Mouse (Mus musculus): ENCODE measurements around the gene Angptl8.

DNA sequence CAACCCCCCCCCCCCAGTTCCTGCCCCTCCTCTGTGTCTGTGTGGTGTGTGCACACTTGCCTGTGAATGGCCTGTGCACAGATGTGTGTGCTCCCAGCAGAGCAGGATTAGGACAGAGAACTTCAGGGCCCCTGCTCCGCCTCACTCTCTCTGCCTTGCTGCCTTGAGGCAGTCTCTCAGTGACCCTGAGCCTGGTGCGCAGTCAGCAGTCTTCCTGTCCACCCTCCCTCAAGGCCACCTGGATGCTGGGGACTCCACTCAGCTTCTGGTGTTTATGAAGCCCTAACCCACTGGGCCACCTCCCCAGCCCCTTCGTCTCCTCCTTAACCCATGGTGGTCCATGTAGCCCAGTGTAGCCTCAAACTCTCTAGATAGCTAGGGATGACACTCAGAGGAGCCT lies 32.4 kb downstream of the Angptl8 start:
- TF ChIP-seq CTCF (IDR thresholded peaks at IDR 0.05; ENCODE audit: control insufficient read depth, insufficient read depth, insufficient replicate concordance, low read depth, low read length) (no peak), POLR2A (IDR thresholded peaks at IDR 0.05; ENCODE audit: control insufficient read depth, low read depth, low read length) (no peak)
